Mouse (Mus musculus) adrenal gland, adult (tissue): ENCODE measurements around the gene Tpd52l2.

Source experiments
- DNase-seq, 2 experiments: peaks; one replicate each; pipeline ENCODE4 v3.0.0; 2022 to 2023; ENCODE audit warnings: low spot score in 1 of 2; ENCODE audit not compliant: inconsistent age in 2 of 2

The Tpd52l2 gene

GRCm38 (mm10) chr2:181536410-181536809 is 39.5 kb downstream of the Tpd52l2 start:
- no peak for DNase-seq

GRCm38 (mm10) chr2:181537444-181538047 is 40.6 kb downstream of the Tpd52l2 start:
- DNase-seq, result peak in 1 of 2 experiments; percentile 51

GRCm38 (mm10) chr2:181541761-181542380 is 44.9 kb downstream of the Tpd52l2 start:
- no peak for DNase-seq

GRCm38 (mm10) chr2:181546142-181546541 is 49.2 kb downstream of the Tpd52l2 start:
- no peak for DNase-seq

- DNase-seq, result no peak
Measured at GRCm38 (mm10) chr2:181548227-181548626, 51.3 kb downstream of the Tpd52l2 start.

- DNase-seq, result no peak
Measured at GRCm38 (mm10) chr2:181548682-181549081, 51.7 kb downstream of the Tpd52l2 start.

- no peak for DNase-seq
Measured at GRCm38 (mm10) chr2:181550233-181550632, 53.3 kb downstream of the Tpd52l2 start.

- DNase-seq, result no peak
Measured at GRCm38 (mm10) chr2:181553772-181554171, 56.8 kb downstream of the Tpd52l2 start.

GRCm38 (mm10) chr2:181567338-181567737 is 70.4 kb downstream of the Tpd52l2 start:
- no peak for DNase-seq
